Mouse (Mus musculus): ENCODE results near the gene Ttc37.
A peak's percentile ranks its signal among the peaks of the same experiment; 100 is the strongest.

GRCm38 (mm10) chr13:76215397-76215796 lies 116.9 kb downstream of the Ttc37 start:
- TF ChIP-seq CTCF (IDR thresholded peaks at IDR 0.05; ENCODE audit: borderline replicate concordance, insufficient read depth, low read depth, low read length) (peak; percentile 42; the same call in 1 of the 2 replicates), POLR2A (IDR thresholded peaks at IDR 0.05; ENCODE audit: borderline replicate concordance, insufficient read depth, low read length) (no peak)
